Mouse (Mus musculus) liver, embryonic 16.5 days (tissue): ENCODE data around the gene 4930578G10Rik. TPM values are rescaled to one million over a fixed set of nuclear protein-coding genes. Genes with fewer than 3 reads are reported as not detected.

Experiments used
- ATAC-seq: fragments of 200-750 bp; cut with Nextera tagmentation; 2 replicates; pipeline ENCODE4 v1.8.0; 2017; ENCODE audit warnings: low read depth, mild to moderate bottlenecking, moderate number of reproducible peaks, moderate library complexity
- H3K27ac ChIP-seq: fragments of 300-500 bp; sonication (generic); 2 replicates; pipeline ENCODE4 v1.5.1; 2014; ENCODE audit warnings: mild to moderate bottlenecking, low read length
- H3K27me3 ChIP-seq: fragments of 300-500 bp; sonication (generic); 2 replicates; pipeline ENCODE4 v1.6.1; 2014; ENCODE audit warnings: low read depth, low read length, mixed read lengths; ENCODE audit not compliant: control insufficient read depth, insufficient read depth
- H3K36me3 ChIP-seq: fragments of 300-500 bp; sonication (generic); 2 replicates; pipeline ENCODE4 v1.6.1; 2014; ENCODE audit warnings: mild to moderate bottlenecking; ENCODE audit not compliant: control insufficient read depth, insufficient read depth
- H3K4me1 ChIP-seq: fragments of 300-500 bp; sonication (generic); 2 replicates; pipeline ENCODE4 v1.6.1; 2014; ENCODE audit warnings: low read depth, low read length, mixed read lengths; ENCODE audit not compliant: control insufficient read depth
- H3K4me2 ChIP-seq: fragments of 300-500 bp; sonication (generic); 2 replicates; pipeline ENCODE4 v1.6.1; 2014; ENCODE audit warnings: low read depth, low read length, mixed read lengths
- H3K4me3 ChIP-seq: fragments of 300-500 bp; sonication (generic); 2 replicates; pipeline ENCODE4 v1.5.1; 2014; ENCODE audit warnings: low read depth, mild to moderate bottlenecking, low read length
- H3K9ac ChIP-seq: fragments of 300-500 bp; sonication (generic); 2 replicates; pipeline ENCODE4 v1.6.1; 2014; ENCODE audit warnings: low read depth, low read length
- H3K9me3 ChIP-seq: fragments of 300-500 bp; sonication (generic); replicated peaks from 2 replicates; pipeline ENCODE4 v1.6.1; 2016; ENCODE audit warnings: low read length; ENCODE audit not compliant: control insufficient read depth
- WGBS: fragments of 180-500 bp; shearing (Covaris S2); extraction: QIAGEN DNeasy Blood & Tissue Kit; methylation state at CpG from one replicate; pipeline ENCODE4 v1.1.7; 2014; ENCODE audit not compliant: insufficient replicate concordance; 5-methylcytosine and 5-hydroxymethylcytosine counted together
- polyA plus RNA-seq: library from polyadenylated mRNA; unstranded; fragments of >200 nt; fragmentation: Nextera tagmentation; extraction: Ambion mirVana; gene quantifications from 2 replicates; pipeline ENCODE4 v1.2.1, GENCODE M21; 2015

Gene 4930578G10Rik
- polyA plus RNA-seq, 1 experiment from 2014 or later = not detected

- 58% methylated on average over 5 of the region's 5 CpGs for WGBS
- Histone ChIP-seq H3K36me3 (no peaks in the 10 kb centered on the region), H3K9ac (no peak overlapping the region), H3K4me2 (no peak overlapping the region), H3K4me1 (peaks cover 54% of the 10 kb centered on the region), H3K27me3 (no peaks in the 10 kb centered on the region), H3K4me3 (no peak overlapping the region), H3K27ac (no peak overlapping the region), H3K9me3 (no peaks in the 10 kb centered on the region)
- no peak for ATAC-seq
Measured at GRCm38 (mm10) chr4:42870748-42871147, 135.4 kb downstream of the 4930578G10Rik start.

GRCm38 (mm10) chr4:42872151-42872550, 136.8 kb downstream of the 4930578G10Rik start:
- H3K4me2 ChIP-seq = no peak overlapping the region
- H3K4me1 ChIP-seq = peaks cover 42% of the 10 kb centered on the region
- H3K4me3 ChIP-seq = no peak overlapping the region
- ATAC-seq = no peak
- H3K9ac ChIP-seq = no peak overlapping the region
- H3K9me3 ChIP-seq = no peaks in the 10 kb centered on the region
- no peak overlapping the region for H3K27ac ChIP-seq
- H3K36me3 ChIP-seq = no peaks in the 10 kb centered on the region
- H3K27me3 ChIP-seq = no peaks in the 10 kb centered on the region
- 86% methylated on average over 7 of the region's 7 CpGs for WGBS

GRCm38 (mm10) chr4:42872746-42873435, 137.5 kb downstream of the 4930578G10Rik start:
- no peak overlapping the region for H3K4me3 ChIP-seq
- 74% methylated on average over 16 of the region's 16 CpGs for WGBS
- no peaks in the 10 kb centered on the region for H3K36me3 ChIP-seq
- no peak overlapping the region for H3K27ac ChIP-seq
- no peaks in the 10 kb centered on the region for H3K27me3 ChIP-seq
- no peak overlapping the region for H3K4me2 ChIP-seq
- H3K4me1 ChIP-seq = peaks cover 42% of the 10 kb centered on the region
- H3K9ac ChIP-seq = no peak overlapping the region
- ATAC-seq = no peak
- no peaks in the 10 kb centered on the region for H3K9me3 ChIP-seq

GRCm38 (mm10) chr4:42874134-42874533, 138.8 kb downstream of the 4930578G10Rik start, which contains the start of gene Fam205c:
Gene Fam205c, minus strand, starts transcription at chr4:42874234.
- Histone ChIP-seq H3K27me3 (no peaks in the 10 kb centered on the region), H3K4me2 (no peak within 1 kb of the TSS), H3K9me3 (no peaks in the 10 kb centered on the region), H3K27ac (no peak within 1 kb of the TSS), H3K36me3 (no peaks in the 10 kb centered on the region), H3K4me3 (no peak within 1 kb of the TSS), H3K9ac (no peak within 1 kb of the TSS), H3K4me1 (peaks cover 37% of the 10 kb centered on the region)
- WGBS = 73% methylated on average over 7 of the region's 7 CpGs
- ATAC-seq = no peak

GRCm38 (mm10) chr4:42876586-42877291, 141.4 kb downstream of the 4930578G10Rik start:
- no peak overlapping the region for H3K27ac ChIP-seq
- ATAC-seq = peak; percentile 45

GRCm38 (mm10) chr4:42877657-42878056, 142.3 kb downstream of the 4930578G10Rik start:
- peak overlapping the region; percentile 31; the same call in 1 of the 2 replicates for H3K27ac ChIP-seq
- peak; percentile 52 for ATAC-seq
- H3K4me3 ChIP-seq = no peak overlapping the region
- no peaks in the 10 kb centered on the region for H3K27me3 ChIP-seq
- H3K36me3 ChIP-seq = no peaks in the 10 kb centered on the region
- no peak overlapping the region for H3K9ac ChIP-seq
- no peak overlapping the region for H3K4me2 ChIP-seq
- WGBS = 42% methylated on average over 2 of the region's 2 CpGs
- no peaks in the 10 kb centered on the region for H3K9me3 ChIP-seq
- peaks cover 29% of the 10 kb centered on the region for H3K4me1 ChIP-seq

More at GRCm38 (mm10) chr4:42876586-42877291, 141.4 kb downstream of the 4930578G10Rik start:
- H3K27me3 ChIP-seq = no peaks in the 10 kb centered on the region
- no peak overlapping the region for H3K9ac ChIP-seq
- peaks cover 25% of the 10 kb centered on the region for H3K4me1 ChIP-seq
- H3K9me3 ChIP-seq = no peaks in the 10 kb centered on the region
- whole genome bisulfite sequencing = 27% methylated on average over 5 of the region's 5 CpGs
- no peak overlapping the region for H3K4me2 ChIP-seq
- no peaks in the 10 kb centered on the region for H3K36me3 ChIP-seq
- H3K4me3 ChIP-seq = no peak overlapping the region

GRCm38 (mm10) chr4:42879829-42880676, 144.7 kb downstream of the 4930578G10Rik start:
- ATAC-seq = peak; percentile 98
- peak overlapping the region; percentile 36 for H3K4me2 ChIP-seq
- peaks cover 29% of the 10 kb centered on the region for H3K4me1 ChIP-seq
- H3K27me3 ChIP-seq = no peaks in the 10 kb centered on the region
- no peaks in the 10 kb centered on the region for H3K9me3 ChIP-seq
- no peaks in the 10 kb centered on the region for H3K36me3 ChIP-seq
- H3K9ac ChIP-seq = peak overlapping the region; percentile 46
- 27% methylated on average over 16 of the region's 16 CpGs for WGBS
- peak overlapping the region; percentile 59 for H3K4me3 ChIP-seq
- peak overlapping the region; percentile 89 for H3K27ac ChIP-seq

- Histone ChIP-seq H3K4me2 (peak overlapping the region; percentile 36), H3K27ac (peak overlapping the region; percentile 89), H3K9ac (peak overlapping the region; percentile 46), H3K4me1 (peaks cover 29% of the 10 kb centered on the region), H3K9me3 (no peaks in the 10 kb centered on the region), H3K27me3 (no peaks in the 10 kb centered on the region), H3K4me3 (peak overlapping the region; percentile 59), H3K36me3 (no peaks in the 10 kb centered on the region)
- WGBS = 17% methylated on average over 1 of the region's 1 CpGs
- peak; percentile 65 for ATAC-seq
Measured at GRCm38 (mm10) chr4:42880677-42880948, 145.3 kb downstream of the 4930578G10Rik start.
